Mouse (Mus musculus): ENCODE measurements around the gene Lrrn4cl.

GRCm38 (mm10) chr19:8850402-8850901 is at the start of gene Lrrn4cl:
- TF ChIP-seq POLR2A (IDR thresholded peaks at IDR 0.05; ENCODE audit: insufficient read length, low read depth) (no peak), E2F4 (IDR thresholded peaks at IDR 0.05; ENCODE audit: insufficient read depth) (no peak), POLR2AphosphoS2 (IDR thresholded peaks at IDR 0.05; ENCODE audit: insufficient read length, low read depth) (no peak), MAX (IDR thresholded peaks at IDR 0.05; ENCODE audit: low read depth) (no peak)

All from myocyte (in vitro differentiated cells).